ENCODE assay signal across 8 mouse cellular contexts in genomic region chr7:105554212-105554942, GRCm38 (mm10). TPM values are rescaled to one million over a fixed set of nuclear protein-coding genes. Genes with fewer than 3 reads are reported as not detected.
DNase-seq lines count a peak whose midpoint lies in the region; ATAC-seq and TF ChIP-seq lines count a peak whose summit lies in the region.

TSS of gene Smpd1 (plus strand) at chr7:105554360.

- H3K36me3 ChIP-seq in MEL (ENCODE audit: control insufficient read depth in 1 of 2, insufficient read depth in 2 of 2, low read length in 2 of 2), result no peaks in the 10 kb centered on the region
- H3K36me3 ChIP-seq in lung, postnatal 0 days (ENCODE audit: insufficient read depth, low read length), result 0 out of 2 replicates have a peak, but pooled peaks cover 3% of the 10 kb centered on the region

- TF ChIP-seq RAD21 in MEL (IDR thresholded peaks at IDR 0.05; ENCODE audit: low read depth, low read length), result no peak

- H3K9me3 ChIP-seq in MEL (replicated peaks; ENCODE audit: insufficient read depth, low read length), result no peaks in the 10 kb centered on the region
- H3K9me3 ChIP-seq in lung, postnatal 0 days (ENCODE audit: low read length), result no peaks in the 10 kb centered on the region

- peak; percentile 49 to 76; a peak in 3 of 4 replicates for TF ChIP-seq EP300 in MEL (IDR thresholded peaks at IDR 0.05; ENCODE audit: low read depth in 1 of 2, low read length in 2 of 2)
- no peak for TF ChIP-seq EP300 in lung, postnatal 0 days (IDR thresholded peaks at IDR 0.05)

- peak within 1 kb of the TSS; percentile 75 for H3K9ac ChIP-seq in MEL (ENCODE audit: control insufficient read depth, low read depth, low read length, poor library complexity, severe bottlenecking)
- H3K9ac ChIP-seq in lung, postnatal 0 days (replicated peaks; ENCODE audit: low read depth), result peak within 1 kb of the TSS; percentile 65

- H3K4me3 ChIP-seq in MEL (ENCODE audit: control insufficient read depth in 1 of 2, insufficient read depth in 1 of 2, low read depth in 2 of 2, low read length in 2 of 2), result peak within 1 kb of the TSS; percentile 74 to 95
- H3K4me3 ChIP-seq in cerebellum, adult 2 months (replicated peaks; ENCODE audit: insufficient read depth, low read depth, low read length), result peak within 1 kb of the TSS; percentile 85
- peak within 1 kb of the TSS; percentile 67 for H3K4me3 ChIP-seq in lung, postnatal 0 days (ENCODE audit: low read depth, low read length)

- peak within 1 kb of the TSS; percentile 62 for H3K27ac ChIP-seq in MEL (ENCODE audit: control insufficient read depth, low read depth, low read length)
- peak within 1 kb of the TSS; percentile 89 for H3K27ac ChIP-seq in cerebellum, adult 2 months (ENCODE audit: insufficient read depth, low read length)
- peak within 1 kb of the TSS; percentile 85 for H3K27ac ChIP-seq in lung, postnatal 0 days (ENCODE audit: low read length)

- ATAC-seq in hematopoietic stem cell, adult 5-6 weeks (replicated peaks in 1 of 2; ENCODE audit: insufficient read depth in 1 of 2, low FRiP score in 2 of 2, low TSS enrichment in 1 of 2, low read depth in 1 of 2, poor library complexity in 2 of 2, severe bottlenecking in 2 of 2), result peak; percentile 96 to 97
- peak; percentile 96 for ATAC-seq in lung, postnatal 0 days

- peak within 1 kb of the TSS; percentile 83 for H3K4me2 ChIP-seq in lung, postnatal 0 days (replicated peaks; ENCODE audit: low read depth, low read length)

- 2% methylated on average over 26 of the region's 26 CpGs for WGBS in cerebellum, adult 2 months
- WGBS in lung, postnatal 0 days, result 1% methylated on average over 26 of the region's 26 CpGs

- H3K27me3 ChIP-seq in MEL (ENCODE audit: control insufficient read depth in 1 of 2, insufficient read depth in 2 of 2, low read length in 2 of 2), result no peaks in the 10 kb centered on the region
- no peaks in the 10 kb centered on the region for H3K27me3 ChIP-seq in cerebellum, adult 2 months (ENCODE audit: control insufficient read depth, insufficient read depth, low read length)
- H3K27me3 ChIP-seq in lung, postnatal 0 days (replicated peaks; ENCODE audit: insufficient read depth, low read length), result no peaks in the 10 kb centered on the region

- H3K4me1 ChIP-seq in MEL (ENCODE audit: control insufficient read depth in 1 of 2, insufficient read depth in 2 of 2, low read length in 2 of 2), result peaks cover 0 to 3% of the 10 kb centered on the region in 2 experiments; a peak in 2 of 4 replicates
- H3K4me1 ChIP-seq in cerebellum, adult 2 months (ENCODE audit: control insufficient read depth, insufficient read depth, low read length), result peaks cover 27% of the 10 kb centered on the region
- peaks cover 10% of the 10 kb centered on the region; the same call in 1 of the 2 replicates for H3K4me1 ChIP-seq in lung, postnatal 0 days (ENCODE audit: insufficient read depth, low read depth, low read length)

- peak; percentile 95 for DNase-seq in MEL (ENCODE audit: low read depth, low spot score)
- DNase-seq in cerebellum, adult 2 months, result peak; percentile 92 to 95
- peak; percentile 81 for DNase-seq in forelimb bud, embryonic 11.5 days (ENCODE audit: low read depth, low spot score)
- peak; percentile 94 for DNase-seq in layer of hippocampus, adult 9-11 months
- DNase-seq in lung, postnatal 0 days (ENCODE audit: low spot score), result peak; percentile 98
- DNase-seq in ovary, postnatal 14 days (ENCODE audit: low spot score), result peak; percentile 66
- peak; percentile 90 for DNase-seq in thymus, postnatal 14 days

- TF ChIP-seq POLR2A in MEL (IDR thresholded peaks at IDR 0.05; ENCODE audit: control insufficient read depth in 1 of 2, insufficient read depth in 1 of 2, low read depth in 1 of 2, low read length in 2 of 2, poor library complexity in 1 of 2), result peak; percentile 72 to 75
- peak; percentile 68; the same call in 1 of the 2 replicates for TF ChIP-seq POLR2A in cerebellum, adult 2 months (IDR thresholded peaks at IDR 0.05; ENCODE audit: borderline replicate concordance, insufficient read depth, low read length)

- no peaks in the 10 kb centered on the region; the same call in 1 of the 2 replicates for H3K79me2 ChIP-seq in MEL (ENCODE audit: control insufficient read depth, insufficient read depth, low read length, poor library complexity)

- TF ChIP-seq CTCF in MEL (IDR thresholded peaks at IDR 0.05 in 2 of 3, conservative IDR thresholded peaks at IDR 0.05 in 1 of 3; ENCODE audit: control insufficient read depth in 1 of 3, insufficient read depth in 1 of 3, low read depth in 2 of 3, low read length in 3 of 3, poor library complexity in 1 of 3, severe bottlenecking in 1 of 3), result no peak
- TF ChIP-seq CTCF in cerebellum, adult 2 months (IDR thresholded peaks at IDR 0.05; ENCODE audit: borderline replicate concordance, insufficient read depth, low read depth, low read length), result no peak
- no peak for TF ChIP-seq CTCF in lung, postnatal 0 days (IDR thresholded peaks at IDR 0.05)

TF ChIP-seq in MEL, 35 proteins besides CTCF, POLR2A, EP300 and RAD21:
- TF ChIP-seq GABPA (IDR thresholded peaks at IDR 0.05; ENCODE audit: low read depth, low read length) (no peak; the same call in 1 of the 2 replicates), POLR2AphosphoS2 (IDR thresholded peaks at IDR 0.05; ENCODE audit: low read length) (no peak), HCFC1 (IDR thresholded peaks at IDR 0.05; ENCODE audit: low read depth, low read length) (peak; percentile 68), MAFK (IDR thresholded peaks at IDR 0.05; ENCODE audit: borderline replicate concordance, low read depth, low read length) (no peak), POLR2AphosphoS5 (IDR thresholded peaks at IDR 0.05; ENCODE audit: borderline replicate concordance, low read depth, low read length) (no peak), MYC (IDR thresholded peaks at IDR 0.05; ENCODE audit: low read depth, low read length) (no peak), ZC3H11A (IDR thresholded peaks at IDR 0.05; ENCODE audit: low read depth, low read length) (no peak), E2F4 (IDR thresholded peaks at IDR 0.05; ENCODE audit: borderline replicate concordance, low read depth, low read length) (no peak), GATA1 (IDR thresholded peaks at IDR 0.05; ENCODE audit: low read depth, low read length) (0 out of 2 replicates have a peak, but pooled peaks have one; percentile 10), UBTF (IDR thresholded peaks at IDR 0.05; ENCODE audit: borderline replicate concordance, insufficient read depth, low read depth, low read length) (no peak), USF2 (IDR thresholded peaks at IDR 0.05; ENCODE audit: borderline replicate concordance in 1 of 2, insufficient read depth in 1 of 2, low read depth in 1 of 2, low read length in 2 of 2) (no peak), ELF1 (IDR thresholded peaks at IDR 0.05; ENCODE audit: low read depth, low read length) (peak; percentile 52), CHD2 (IDR thresholded peaks at IDR 0.05; ENCODE audit: low read length) (peak; percentile 23; the same call in 1 of the 2 replicates), ETS1 (IDR thresholded peaks at IDR 0.05; ENCODE audit: low read depth, low read length) (peak; percentile 70), ZNF384 (IDR thresholded peaks at IDR 0.05; ENCODE audit: low read depth, low read length) (no peak; the same call in 1 of the 2 replicates), NRF1 (IDR thresholded peaks at IDR 0.05; ENCODE audit: insufficient read depth, low read depth, low read length, poor library complexity, severe bottlenecking) (0 out of 2 replicates have a peak, but pooled peaks have one; percentile 11), NELFE (IDR thresholded peaks at IDR 0.05; ENCODE audit: low read depth, low read length) (peak; percentile 64), MXI1 (IDR thresholded peaks at IDR 0.05; ENCODE audit: low read depth, low read length) (0 out of 2 replicates have a peak, but pooled peaks have one; percentile 15), TBP (IDR thresholded peaks at IDR 0.05; ENCODE audit: low read depth, low read length) (peak; percentile 53), BHLHE40 (IDR thresholded peaks at IDR 0.05; ENCODE audit: borderline replicate concordance, low read depth, low read length) (no peak), TAL1 (IDR thresholded peaks at IDR 0.05; ENCODE audit: low read length) (peak; percentile 66), JUND (IDR thresholded peaks at IDR 0.05; ENCODE audit: low read depth, low read length) (no peak), RCOR1 (IDR thresholded peaks at IDR 0.05; ENCODE audit: low read depth, low read length) (no peak), KAT2A (conservative IDR thresholded peaks at IDR 0.05; ENCODE audit: low read depth, low read length) (no peak), MAX (IDR thresholded peaks at IDR 0.05; ENCODE audit: low read length) (0 out of 2 replicates have a peak, but pooled peaks have one; percentile 40), MAZ (IDR thresholded peaks at IDR 0.05; ENCODE audit: low read depth, low read length) (no peak), ZMIZ1 (IDR thresholded peaks at IDR 0.05; ENCODE audit: low read depth, low read length) (peak; percentile 60; the same call in 1 of the 2 replicates), SIN3A (IDR thresholded peaks at IDR 0.05; ENCODE audit: low read length) (peak; percentile 78), TCF12 (IDR thresholded peaks at IDR 0.05; ENCODE audit: low read depth, low read length) (peak; percentile 74), MYB (IDR thresholded peaks at IDR 0.05; ENCODE audit: low read depth, low read length) (no peak)

RNA-seq across cellular contexts. Expression of gene Smpd1, which starts in this region (rescaled TPM):
- total RNA-seq in MEL (2012; rRNA removed), result 17.9 and 22.2 TPM in 2 replicates
- polyA plus RNA-seq in MEL (2012; ENCODE audit: insufficient read depth in 1 of 2, insufficient read length in 2 of 2, low read depth in 1 of 2, low replicate concordance in 2 of 2, missing spikeins in 1 of 2), result 10 to 100 TPM; 32.3 to 98.7 TPM
- 102 and 108 TPM in 2 replicates for polyA plus RNA-seq in cerebellum, adult 2 months (2012; rRNA removed)
- total RNA-seq in hematopoietic stem cell, adult 5-6 weeks (2017), result 11.0 and 17.9 TPM in 2 replicates
- 57.1 and 57.5 TPM in 2 replicates for polyA plus RNA-seq in lung, postnatal 0 days (2015; fragmentation: Nextera tagmentation; extraction: Ambion mirVana)

Comparison
In these comparisons a context has a peak if more than half of its experiments do, and no peak if none do; other contexts are left out.
1. Peak in every context shown above with its lines: DNase-seq, ATAC-seq, H3K4me3 ChIP-seq and H3K27ac ChIP-seq.